Mouse (Mus musculus) C2C12 (cell line): ENCODE data around the gene Mybl2. TPM values are rescaled to one million over a fixed set of nuclear protein-coding genes. Genes with fewer than 3 reads are reported as not detected.

Experiments used
- H3K27me3 ChIP-seq: one replicate; pipeline ENCODE4 v1.6.1; 2011; ENCODE audit not compliant: control insufficient read depth, insufficient read depth, insufficient read length
- H3K36me3 ChIP-seq: one replicate; pipeline ENCODE4 v1.6.1; 2011; ENCODE audit not compliant: control insufficient read depth, insufficient read depth
- H3K4me3 ChIP-seq: one replicate; pipeline ENCODE4 v1.5.1; 2011; ENCODE audit warnings: mild to moderate bottlenecking, control low read depth; ENCODE audit not compliant: poor library complexity, insufficient read depth, severe bottlenecking
- H3K79me2 ChIP-seq: one replicate; pipeline ENCODE4 v1.6.1; 2011; ENCODE audit not compliant: control insufficient read depth, insufficient read depth
- H3K79me3 ChIP-seq: one replicate; pipeline ENCODE4 v1.6.1; 2011; ENCODE audit warnings: low read depth, control low read depth
- H3ac ChIP-seq: one replicate; pipeline ENCODE3; 2011; ENCODE audit warnings: low read depth; ENCODE audit not compliant: control insufficient read depth, insufficient read length
- CEBPB ChIP-seq: IDR thresholded peaks from one replicate; pipeline ENCODE4 v1.6.1; 2011; ENCODE audit warnings: low read depth, mild to moderate bottlenecking, control low read depth, moderate library complexity
- CTCF ChIP-seq: IDR thresholded peaks from one replicate; pipeline ENCODE4 v1.5.1; 2011; ENCODE audit not compliant: control insufficient read depth, insufficient read depth, insufficient read length
- FOSL1 ChIP-seq: IDR thresholded peaks from one replicate; pipeline ENCODE4 v1.8.0; 2011; ENCODE audit warnings: mild to moderate bottlenecking, low read length; ENCODE audit not compliant: poor library complexity, insufficient read depth, severe bottlenecking
- MAX ChIP-seq: IDR thresholded peaks from one replicate; pipeline ENCODE4 v1.6.1; 2011; ENCODE audit warnings: mild to moderate bottlenecking, control low read depth
- MYOD1 ChIP-seq: IDR thresholded peaks from one replicate; pipeline ENCODE4 v1.6.1; 2011; ENCODE audit warnings: low read depth; ENCODE audit not compliant: control insufficient read depth, insufficient read length
- MYOG ChIP-seq: IDR thresholded peaks from one replicate; pipeline ENCODE4 v1.6.1; 2011; ENCODE audit not compliant: control insufficient read depth, insufficient read length; ENCODE audit errors: extremely low read depth
- USF1 ChIP-seq: IDR thresholded peaks from one replicate; pipeline ENCODE4 v1.6.1; 2011; ENCODE audit warnings: low read depth, mild to moderate bottlenecking, control low read depth, moderate library complexity
- polyA plus RNA-seq: library from polyadenylated mRNA; unstranded; fragments of >200 nt; fragmentation: generic; extraction: Trizol; gene quantifications from one replicate; pipeline ENCODE4 v1.2.1, GENCODE M21; 2012; ENCODE audit warnings: missing spikeins

Mybl2 gene
- polyA plus RNA-seq, 1 experiment, result 37.8 TPM

- H3K79me2 ChIP-seq, result no peaks in the 10 kb centered on the region
- TF ChIP-seq CTCF (no peak), MAX (no peak), MYOG (no peak), USF1 (no peak), FOSL1 (no peak), MYOD1 (no peak), CEBPB (no peak)
- no peaks in the 10 kb centered on the region for H3K79me3 ChIP-seq
- no peak overlapping the region for H3K4me3 ChIP-seq
- peaks cover 82% of the 10 kb centered on the region for H3K36me3 ChIP-seq
- H3K27me3 ChIP-seq, result no peaks in the 10 kb centered on the region
- no peak overlapping the region for H3ac ChIP-seq
Observed at GRCm38 (mm10) chr2:163073023-163073757, 18.7 kb downstream of the Mybl2 start.

GRCm38 (mm10) chr2:163074006-163074405, 19.5 kb downstream of the Mybl2 start:
- Histone ChIP-seq H3K79me3 (no peaks in the 10 kb centered on the region), H3K79me2 (no peaks in the 10 kb centered on the region), H3K36me3 (peaks cover 82% of the 10 kb centered on the region), H3ac (no peak overlapping the region), H3K4me3 (no peak overlapping the region), H3K27me3 (no peaks in the 10 kb centered on the region)
- TF ChIP-seq MAX (no peak), CTCF (no peak), MYOG (no peak), CEBPB (no peak), FOSL1 (no peak), MYOD1 (no peak), USF1 (no peak)

- H3ac ChIP-seq, result no peak overlapping the region
- H3K79me2 ChIP-seq, result no peaks in the 10 kb centered on the region
- TF ChIP-seq MAX (no peak), MYOD1 (no peak), USF1 (no peak), FOSL1 (no peak), MYOG (no peak), CTCF (no peak), CEBPB (no peak)
- no peak overlapping the region for H3K4me3 ChIP-seq
- peaks cover 83% of the 10 kb centered on the region for H3K36me3 ChIP-seq
- no peaks in the 10 kb centered on the region for H3K27me3 ChIP-seq
- H3K79me3 ChIP-seq, result no peaks in the 10 kb centered on the region
Observed at GRCm38 (mm10) chr2:163074808-163075207, 20.3 kb downstream of the Mybl2 start.

- TF ChIP-seq USF1 (no peak), MYOG (no peak), MAX (no peak), FOSL1 (no peak), MYOD1 (no peak), CTCF (no peak), CEBPB (no peak)
Observed at GRCm38 (mm10) chr2:163075234-163075633, 20.7 kb downstream of the Mybl2 start.

GRCm38 (mm10) chr2:163079041-163079440, 24.6 kb downstream of the Mybl2 start:
- Histone ChIP-seq H3K4me3 (no peak overlapping the region), H3K79me3 (no peaks in the 10 kb centered on the region), H3K79me2 (no peaks in the 10 kb centered on the region), H3K27me3 (no peaks in the 10 kb centered on the region), H3ac (no peak overlapping the region), H3K36me3 (peaks cover 61% of the 10 kb centered on the region)
- no peak for TF ChIP-seq MYOD1
- no peak for TF ChIP-seq CEBPB
- TF ChIP-seq USF1, result no peak
- no peak for TF ChIP-seq MYOG
- no peak for TF ChIP-seq FOSL1
- no peak for TF ChIP-seq CTCF

More at GRCm38 (mm10) chr2:163075234-163075633, 20.7 kb downstream of the Mybl2 start:
- Histone ChIP-seq H3K27me3 (no peaks in the 10 kb centered on the region), H3K79me3 (no peaks in the 10 kb centered on the region), H3K79me2 (no peaks in the 10 kb centered on the region), H3K4me3 (no peak overlapping the region), H3ac (no peak overlapping the region), H3K36me3 (peaks cover 83% of the 10 kb centered on the region)

- Histone ChIP-seq H3K36me3 (peaks cover 41% of the 10 kb centered on the region), H3K79me2 (no peaks in the 10 kb centered on the region), H3ac (no peak overlapping the region), H3K27me3 (no peaks in the 10 kb centered on the region), H3K79me3 (no peaks in the 10 kb centered on the region), H3K4me3 (no peak overlapping the region)
- TF ChIP-seq FOSL1, result no peak
- no peak for TF ChIP-seq CTCF
Observed at GRCm38 (mm10) chr2:163082591-163082990, 28.1 kb downstream of the Mybl2 start.
